Mouse (Mus musculus) CH12.LX (cell line): ENCODE results near the gene Fam83c.

ENCODE experiments used
- CHD1 ChIP-seq: IDR thresholded peaks from 2 replicates; pipeline ENCODE4 v1.6.1; 2012; ENCODE audit warnings: low read depth, low read length, improper control_type of control experiment, inconsistent platforms
- CHD2 ChIP-seq: IDR thresholded peaks from 2 replicates; pipeline ENCODE4 v1.6.1; 2011; ENCODE audit warnings: low read length, improper control_type of control experiment
- CTCF ChIP-seq, 2 experiments: IDR thresholded peaks in 1 of 2; conservative IDR thresholded peaks in 1 of 2; 2 replicates each; pipeline ENCODE4 v1.5.1; 2011 to 2012; ENCODE audit warnings: low read depth in 2 of 2, low read length in 2 of 2, improper control_type of control experiment in 1 of 2, inconsistent platforms in 1 of 2, mild to moderate bottlenecking in 1 of 2, moderate library complexity in 1 of 2
- ELF1 ChIP-seq: IDR thresholded peaks from 2 replicates; pipeline ENCODE4 v1.6.1; 2014; ENCODE audit warnings: low read depth, mild to moderate bottlenecking, inconsistent platforms, low read length, improper control_type of control experiment
- HCFC1 ChIP-seq: IDR thresholded peaks from 2 replicates; pipeline ENCODE4 v1.6.1; 2012; ENCODE audit warnings: low read depth, mild to moderate bottlenecking, inconsistent platforms, low read length, improper control_type of control experiment
- MAFK ChIP-seq: IDR thresholded peaks from 2 replicates; pipeline ENCODE4 v1.6.1; 2011; ENCODE audit warnings: low read length, improper control_type of control experiment; ENCODE audit not compliant: insufficient replicate concordance
- MAX ChIP-seq: IDR thresholded peaks from 2 replicates; pipeline ENCODE4 v1.6.1; 2011; ENCODE audit warnings: low read length, improper control_type of control experiment
- POLR2A ChIP-seq: IDR thresholded peaks from 2 replicates; pipeline ENCODE4 v1.6.1; 2011; ENCODE audit warnings: low read depth, mild to moderate bottlenecking, improper control_type of control experiment, low read length
- POLR2AphosphoS2 ChIP-seq: IDR thresholded peaks from 2 replicates; pipeline ENCODE4 v1.6.1; 2011; ENCODE audit warnings: low read depth, low read length, improper control_type of control experiment
- UBTF ChIP-seq: IDR thresholded peaks from 2 replicates; pipeline ENCODE4 v1.6.1; 2012; ENCODE audit warnings: low read depth, mild to moderate bottlenecking, inconsistent platforms, low read length, improper control_type of control experiment, moderate library complexity
- USF1 ChIP-seq: IDR thresholded peaks from 2 replicates; pipeline ENCODE4 v1.6.1; 2014; ENCODE audit warnings: low read depth, mild to moderate bottlenecking, inconsistent platforms, low read length, improper control_type of control experiment

DNA sequence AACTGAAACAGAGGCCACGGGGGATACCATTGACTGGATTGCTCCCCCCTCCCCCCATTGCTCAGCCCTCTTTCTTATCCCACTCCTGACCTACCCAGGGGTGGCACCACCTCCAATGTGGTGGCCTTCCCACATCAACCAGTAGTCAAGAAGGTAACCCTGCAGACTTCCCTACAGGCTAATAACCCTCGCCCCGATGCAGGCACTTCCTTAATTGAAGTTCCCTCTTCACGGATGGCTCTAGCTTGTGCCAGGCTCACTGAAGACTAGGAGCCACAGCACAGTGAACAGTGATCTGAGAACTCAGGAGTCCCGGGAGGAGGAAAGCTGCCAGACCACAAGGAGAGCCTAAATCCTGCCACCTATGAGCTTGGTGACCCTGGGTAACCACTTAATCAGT is 47.7 kb downstream of the Fam83c start:
- no peak for TF ChIP-seq ELF1
- TF ChIP-seq CTCF (conservative IDR thresholded peaks at IDR 0.05 in 1 of 2, IDR thresholded peaks at IDR 0.05 in 1 of 2; ENCODE audit: low read depth in 2 of 2, low read length in 2 of 2) = no peak
- TF ChIP-seq MAX = no peak
- no peak for TF ChIP-seq CHD1
- TF ChIP-seq HCFC1 = no peak
- no peak for TF ChIP-seq POLR2AphosphoS2
- TF ChIP-seq USF1 = no peak
- no peak for TF ChIP-seq POLR2A
- no peak for TF ChIP-seq CHD2
- no peak for TF ChIP-seq UBTF
- TF ChIP-seq MAFK = no peak
